Mouse (Mus musculus) liver, embryonic 16.5 days (tissue): ENCODE data around the gene Jpt1. TPM values are rescaled to one million over a fixed set of nuclear protein-coding genes. Genes with fewer than 3 reads are reported as not detected.
A peak's percentile ranks its signal among the peaks of the same experiment; 100 is the strongest.

Experiments used
- ATAC-seq: fragments of 200-750 bp; cut with Nextera tagmentation; 2 replicates; pipeline ENCODE4 v1.8.0; 2017; ENCODE audit warnings: low read depth, mild to moderate bottlenecking, moderate number of reproducible peaks, moderate library complexity
- H3K27ac ChIP-seq: fragments of 300-500 bp; sonication (generic); 2 replicates; pipeline ENCODE4 v1.5.1; 2014; ENCODE audit warnings: mild to moderate bottlenecking, low read length
- H3K27me3 ChIP-seq: fragments of 300-500 bp; sonication (generic); 2 replicates; pipeline ENCODE4 v1.6.1; 2014; ENCODE audit warnings: low read depth, low read length, mixed read lengths; ENCODE audit not compliant: control insufficient read depth, insufficient read depth
- H3K36me3 ChIP-seq: fragments of 300-500 bp; sonication (generic); 2 replicates; pipeline ENCODE4 v1.6.1; 2014; ENCODE audit warnings: mild to moderate bottlenecking; ENCODE audit not compliant: control insufficient read depth, insufficient read depth
- H3K4me1 ChIP-seq: fragments of 300-500 bp; sonication (generic); 2 replicates; pipeline ENCODE4 v1.6.1; 2014; ENCODE audit warnings: low read depth, low read length, mixed read lengths; ENCODE audit not compliant: control insufficient read depth
- H3K4me2 ChIP-seq: fragments of 300-500 bp; sonication (generic); 2 replicates; pipeline ENCODE4 v1.6.1; 2014; ENCODE audit warnings: low read depth, low read length, mixed read lengths
- H3K4me3 ChIP-seq: fragments of 300-500 bp; sonication (generic); 2 replicates; pipeline ENCODE4 v1.5.1; 2014; ENCODE audit warnings: low read depth, mild to moderate bottlenecking, low read length
- H3K9ac ChIP-seq: fragments of 300-500 bp; sonication (generic); 2 replicates; pipeline ENCODE4 v1.6.1; 2014; ENCODE audit warnings: low read depth, low read length
- H3K9me3 ChIP-seq: fragments of 300-500 bp; sonication (generic); replicated peaks from 2 replicates; pipeline ENCODE4 v1.6.1; 2016; ENCODE audit warnings: low read length; ENCODE audit not compliant: control insufficient read depth
- WGBS: fragments of 180-500 bp; shearing (Covaris S2); extraction: QIAGEN DNeasy Blood & Tissue Kit; methylation state at CpG from one replicate; pipeline ENCODE4 v1.1.7; 2014; ENCODE audit not compliant: insufficient replicate concordance; 5-methylcytosine and 5-hydroxymethylcytosine counted together
- polyA plus RNA-seq: library from polyadenylated mRNA; unstranded; fragments of >200 nt; fragmentation: Nextera tagmentation; extraction: Ambion mirVana; gene quantifications from 2 replicates; pipeline ENCODE4 v1.2.1, GENCODE M21; 2015

Jpt1 gene
- polyA plus RNA-seq, result 190 and 209 TPM in 2 replicates

GRCm38 (mm10) chr11:115514238-115514663 lies at the start of gene Jpt1:
Gene Jpt1, minus strand, starts transcription at chr11:115514387.
- Histone ChIP-seq H3K27ac (peak within 1 kb of the TSS; percentile 94), H3K4me1 (peaks cover 39% of the 10 kb centered on the region), H3K9ac (peak within 1 kb of the TSS; percentile 89), H3K4me3 (peak within 1 kb of the TSS; percentile 94), H3K27me3 (no peaks in the 10 kb centered on the region), H3K36me3 (no peaks in the 10 kb centered on the region), H3K9me3 (no peaks in the 10 kb centered on the region), H3K4me2 (peak within 1 kb of the TSS; percentile 88)
- peak; percentile 89 for ATAC-seq
- WGBS, result 0% methylated on average over 24 of the region's 24 CpGs

- Histone ChIP-seq H3K27me3 (no peaks in the 10 kb centered on the region), H3K4me1 (peaks cover 15% of the 10 kb centered on the region), H3K4me2 (peak overlapping the region; percentile 86), H3K27ac (peak overlapping the region; percentile 94), H3K4me3 (peak overlapping the region; percentile 94), H3K9ac (peak overlapping the region; percentile 64), H3K9me3 (no peaks in the 10 kb centered on the region), H3K36me3 (peaks cover 16% of the 10 kb centered on the region)
- WGBS, result 45% methylated on average over 4 of the region's 4 CpGs
- ATAC-seq, result no peak
These were observed 49.2 kb upstream of the Jpt1 start for GRCm38 (mm10) chr11:115563406-115563805.

DNA sequence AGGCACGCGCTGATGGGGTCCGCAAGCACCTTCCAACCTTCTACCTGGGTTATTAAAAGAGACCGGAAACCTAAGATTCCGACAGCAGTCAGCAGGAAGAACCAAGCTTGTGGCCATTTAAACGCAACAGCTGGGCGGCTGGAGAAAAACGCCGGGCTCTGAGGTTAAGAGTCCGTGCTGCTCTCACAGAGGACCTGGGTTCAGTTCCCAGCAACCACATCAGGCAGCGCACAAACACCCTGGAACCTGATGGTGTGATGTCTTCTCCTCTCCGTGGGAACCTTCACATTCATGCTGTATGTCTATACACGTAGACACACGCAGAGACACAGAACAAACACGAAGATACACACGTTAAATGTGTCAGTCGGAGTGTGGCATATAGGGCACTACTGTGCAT lies 41.5 kb upstream of the Jpt1 start:
- Histone ChIP-seq H3K4me1 (no peaks in the 10 kb centered on the region), H3K36me3 (no peaks in the 10 kb centered on the region), H3K4me3 (no peak overlapping the region), H3K27me3 (no peaks in the 10 kb centered on the region), H3K9ac (no peak overlapping the region), H3K9me3 (no peaks in the 10 kb centered on the region), H3K27ac (no peak overlapping the region), H3K4me2 (no peak overlapping the region)
- 74% methylated on average over 17 of the region's 17 CpGs for WGBS
- no peak for ATAC-seq

DNA sequence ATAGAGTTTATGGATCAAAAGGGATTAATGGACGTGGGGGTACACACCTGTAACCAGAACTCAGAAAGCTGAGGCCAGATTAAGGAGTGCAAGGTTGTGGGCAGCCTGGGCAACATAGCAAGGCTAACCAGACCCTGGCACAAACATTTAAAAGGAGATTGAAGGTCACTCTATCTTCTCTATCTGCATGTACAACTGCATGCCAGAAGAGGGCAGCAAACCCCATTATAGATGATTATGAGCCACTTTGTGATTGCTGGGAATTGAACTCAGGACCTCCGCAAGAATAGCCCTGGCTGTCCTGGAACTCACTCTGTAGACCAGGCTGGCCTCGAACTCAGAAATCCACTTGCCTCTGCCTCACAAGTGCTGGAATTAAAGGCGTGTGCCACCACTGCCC lies 38.6 kb upstream of the Jpt1 start:
- no peaks in the 10 kb centered on the region; the same call in 1 of the 2 replicates for H3K9me3 ChIP-seq
- WGBS, result 58% methylated on average over 4 of the region's 4 CpGs
- no peak for ATAC-seq
- H3K36me3 ChIP-seq, result no peaks in the 10 kb centered on the region
- H3K4me1 ChIP-seq, result no peaks in the 10 kb centered on the region
- no peak overlapping the region for H3K4me3 ChIP-seq
- no peak overlapping the region for H3K27ac ChIP-seq
- H3K4me2 ChIP-seq, result no peak overlapping the region
- H3K9ac ChIP-seq, result no peak overlapping the region
- no peaks in the 10 kb centered on the region for H3K27me3 ChIP-seq

DNA sequence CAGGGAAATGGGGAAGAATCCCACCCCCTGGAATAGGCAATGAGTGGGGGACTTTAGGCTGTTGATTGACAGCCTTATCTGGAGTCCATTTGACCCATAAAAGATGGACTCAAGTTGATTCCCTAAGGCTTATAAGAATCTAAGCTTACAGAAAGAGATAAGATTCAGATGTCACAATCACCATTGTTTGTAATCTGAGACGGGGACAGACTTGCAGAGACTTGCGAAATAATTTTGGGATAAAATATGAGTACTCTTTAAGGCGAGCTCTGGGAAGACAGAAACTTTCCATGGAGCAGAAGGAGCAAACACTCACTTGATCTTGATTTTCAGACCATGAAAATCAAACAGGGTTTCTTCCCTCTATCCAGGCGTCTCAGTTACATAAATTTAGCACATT lies 29.4 kb upstream of the Jpt1 start:
- H3K36me3 ChIP-seq, result no peaks in the 10 kb centered on the region
- no peaks in the 10 kb centered on the region for H3K4me1 ChIP-seq
- WGBS, result 50% methylated on average over 4 of the region's 4 CpGs
- H3K9ac ChIP-seq, result no peak overlapping the region
- no peak overlapping the region for H3K4me2 ChIP-seq
- no peak overlapping the region for H3K27ac ChIP-seq
- no peaks in the 10 kb centered on the region for H3K9me3 ChIP-seq
- H3K4me3 ChIP-seq, result no peak overlapping the region
- ATAC-seq, result no peak
- peaks cover 4% of the 10 kb centered on the region; the same call in 1 of the 2 replicates for H3K27me3 ChIP-seq

DNA sequence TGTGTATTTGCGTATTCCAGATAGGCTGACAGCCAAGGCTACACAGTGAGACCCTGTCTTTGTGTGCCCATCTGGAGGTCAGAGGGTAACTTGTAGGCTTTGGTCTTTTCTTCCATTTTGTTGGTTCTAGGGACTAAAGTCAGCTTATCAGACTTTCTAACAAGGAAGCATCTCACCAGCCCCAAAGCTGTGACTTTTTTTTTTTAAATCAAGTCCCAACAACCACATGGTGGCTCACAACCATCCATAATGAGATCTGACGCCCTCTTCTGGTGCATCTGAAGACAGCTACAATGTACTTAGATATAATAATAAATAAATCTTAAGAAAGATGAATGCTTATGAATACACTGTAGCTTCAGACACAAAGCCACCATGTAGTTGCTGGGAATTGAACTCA lies 23.9 kb upstream of the Jpt1 start:
- H3K9ac ChIP-seq, result no peak overlapping the region
- H3K27ac ChIP-seq, result no peak overlapping the region
- peaks cover 15% of the 10 kb centered on the region for H3K4me1 ChIP-seq
- H3K4me3 ChIP-seq, result no peak overlapping the region
- ATAC-seq, result no peak
- H3K9me3 ChIP-seq, result no peaks in the 10 kb centered on the region
- H3K4me2 ChIP-seq, result no peak overlapping the region
- H3K36me3 ChIP-seq, result peaks cover 11% of the 10 kb centered on the region
- WGBS, result 22% methylated on average over 2 of the region's 2 CpGs
- no peaks in the 10 kb centered on the region for H3K27me3 ChIP-seq

GRCm38 (mm10) chr11:115536856-115537568 lies 22.8 kb upstream of the Jpt1 start:
- H3K36me3 ChIP-seq, result peaks cover 18% of the 10 kb centered on the region
- peak overlapping the region; percentile 95 for H3K4me3 ChIP-seq
- H3K4me1 ChIP-seq, result peaks cover 15% of the 10 kb centered on the region
- H3K27ac ChIP-seq, result peak overlapping the region; percentile 99
- no peak for ATAC-seq
- H3K9ac ChIP-seq, result peak overlapping the region; percentile 50
- H3K4me2 ChIP-seq, result peak overlapping the region; percentile 76
- 82% methylated on average over 10 of the region's 10 CpGs for WGBS
- no peaks in the 10 kb centered on the region for H3K9me3 ChIP-seq
- no peaks in the 10 kb centered on the region for H3K27me3 ChIP-seq

DNA sequence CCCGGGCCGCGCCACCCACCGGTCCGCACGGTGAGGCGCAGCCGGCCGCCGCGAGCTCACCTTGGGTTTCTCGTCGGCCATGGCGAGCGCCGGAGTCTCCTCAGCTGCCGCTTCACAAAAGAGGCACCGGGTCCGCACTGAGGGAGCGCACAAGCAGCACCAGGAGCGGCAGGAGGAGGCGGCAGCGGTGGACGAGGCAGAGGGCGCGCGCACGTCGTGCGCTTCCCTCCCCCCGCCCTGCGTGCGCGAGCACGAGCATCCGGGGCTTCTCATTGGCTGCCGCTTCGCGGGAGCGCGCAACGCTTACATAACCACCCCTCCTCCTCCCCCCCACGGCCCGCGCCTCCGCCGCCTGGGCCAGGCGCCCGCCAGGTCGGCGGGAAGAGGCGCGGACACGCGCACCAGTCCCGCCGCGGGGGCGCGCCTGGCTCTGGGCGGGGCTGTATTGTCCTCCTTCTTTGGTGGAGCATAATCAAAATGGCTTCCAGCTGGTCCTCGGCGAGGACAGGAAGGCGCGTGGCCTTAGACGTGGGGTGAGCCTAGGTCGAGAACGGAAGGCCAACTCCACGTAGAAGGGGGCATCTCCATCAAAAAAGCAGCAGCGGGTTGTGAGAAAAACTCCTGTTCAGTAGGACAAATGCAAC lies 22.0 kb upstream of the Jpt1 start, which contains the start of gene Sumo2:
Gene Sumo2 (minus strand): TSS at position 239 of the 644 bp plus-strand sequence.
- H3K36me3 ChIP-seq, result peaks cover 21% of the 10 kb centered on the region
- H3K9me3 ChIP-seq, result no peaks in the 10 kb centered on the region
- peaks cover 15% of the 10 kb centered on the region for H3K4me1 ChIP-seq
- no peaks in the 10 kb centered on the region for H3K27me3 ChIP-seq
- peak within 1 kb of the TSS; percentile 95 for H3K4me3 ChIP-seq
- H3K27ac ChIP-seq, result peak within 1 kb of the TSS; percentile 99
- under 1% methylated on average over 64 of the region's 70 CpGs for WGBS
- H3K4me2 ChIP-seq, result peak within 1 kb of the TSS; percentile 81
- ATAC-seq, result peak; percentile 92
- H3K9ac ChIP-seq, result peak within 1 kb of the TSS; percentile 98
